Mouse (Mus musculus) liver, adult 2 months (tissue): Measurements from ENCODE around the gene Ptpra.

Experiments used
- CTCF ChIP-seq: fragments of 200-500 bp; IDR thresholded peaks from 2 replicates; pipeline ENCODE4 v1.5.1; 2011; ENCODE audit warnings: low read depth, low read length, control low read depth
- POLR2A ChIP-seq: fragments of 200-500 bp; IDR thresholded peaks from 2 replicates; pipeline ENCODE4 v1.6.1; 2011; ENCODE audit warnings: low read length, control low read depth; ENCODE audit not compliant: insufficient read depth; ENCODE audit errors: extremely low read depth

- no peak for TF ChIP-seq CTCF
- TF ChIP-seq POLR2A: no peak
Measured at GRCm38 (mm10) chr2:130482700-130483099, 32.6 kb downstream of the Ptpra start.
